12 mouse cellular contexts compared by ENCODE assay signal in genomic region chr4:154854676-154855345, GRCm38 (mm10). TPM values are rescaled to one million over a fixed set of nuclear protein-coding genes. Genes with fewer than 3 reads are reported as not detected.
DNase-seq lines count a peak whose midpoint lies in the region; ATAC-seq and TF ChIP-seq lines count a peak whose summit lies in the region.
"Had no signal": no experiment of that assay in that cellular context is flagged by ENCODE, and none has a peak within 500 bp of the region (broad histone marks: within the 10 kb centered on the region; RNA-seq: fewer than 3 reads in every experiment).

No protein-coding gene starts in this region.

- peak; percentile 38; the same call in 1 of the 2 replicates for ATAC-seq in granulocyte monocyte progenitor cell, adult 5-6 weeks (replicated peaks; ENCODE audit: poor library complexity, severe bottlenecking)
- no peak for ATAC-seq in midbrain, embryonic 13.5 days

- no peak overlapping the region for H3K27ac ChIP-seq in midbrain, embryonic 13.5 days
- H3K27ac ChIP-seq: embryonic facial prominence, embryonic 13.5 days; liver, embryonic 14.5 days had no signal

- H3K9ac ChIP-seq in midbrain, embryonic 13.5 days (replicated peaks) = peak overlapping the region; percentile 72; the same call in 1 of the 2 replicates
- H3K9ac ChIP-seq: liver, embryonic 14.5 days had no signal

- H3K36me3 ChIP-seq in E14TG2a.4 (ENCODE audit: insufficient read depth, low read length) = no peaks in the 10 kb centered on the region
- H3K36me3 ChIP-seq in midbrain, embryonic 13.5 days = no peaks in the 10 kb centered on the region
- H3K36me3 ChIP-seq: embryonic facial prominence, embryonic 13.5 days had no signal

- peak; percentile 66 for DNase-seq in heart, adult 11 months
- DNase-seq in heart, postnatal 25 days (ENCODE audit: low spot score) = no peak
- DNase-seq in embryo, embryonic 10 days (ENCODE audit: low spot score) = no peak
- no peak for DNase-seq in retina, embryonic 14.5 days (ENCODE audit: low spot score)
- no peak for DNase-seq in gastrocnemius, postnatal 25 days

- 60% methylated on average over 12 of the region's 12 CpGs for WGBS in midbrain, embryonic 13.5 days

- no peak for TF ChIP-seq CTCF in E14TG2a.4 (conservative IDR thresholded peaks at IDR 0.05; ENCODE audit: low read length)

- peak overlapping the region; percentile 79 for H3K4me2 ChIP-seq in midbrain, embryonic 13.5 days (replicated peaks)

- H3K4me3 ChIP-seq in E14TG2a.4 (replicated peaks; ENCODE audit: low read length) = peak overlapping the region; percentile 79
- H3K4me3 ChIP-seq in midbrain, embryonic 13.5 days (replicated peaks) = peak overlapping the region; percentile 51

- H3K9me3 ChIP-seq in E14TG2a.4 (ENCODE audit: low read length) = no peaks in the 10 kb centered on the region
- no peaks in the 10 kb centered on the region for H3K9me3 ChIP-seq in midbrain, embryonic 13.5 days
- H3K9me3 ChIP-seq: embryonic facial prominence, embryonic 13.5 days had no signal

- H3K4me1 ChIP-seq in E14TG2a.4 (replicated peaks; ENCODE audit: low read depth, low read length) = peaks cover 26% of the 10 kb centered on the region
- peaks cover 13% of the 10 kb centered on the region for H3K4me1 ChIP-seq in midbrain, embryonic 13.5 days (replicated peaks)

- intact Hi-C loops in heart, postnatal 25 days (cut with DNase I) = no loop called here

- H3K27me3 ChIP-seq in E14TG2a.4 (ENCODE audit: insufficient read depth, low read length) = peaks cover 24% of the 10 kb centered on the region
- H3K27me3 ChIP-seq in midbrain, embryonic 13.5 days = peaks cover 52% of the 10 kb centered on the region

RNA-seq across cellular contexts. Expression of gene Mmel1, which starts 14.6 kb away (rescaled TPM):
- under 1 TPM; 0.20 to 0.39 TPM for total RNA-seq in heart, postnatal 25 days (2021)
- not detected in 2 replicates for total RNA-seq in granulocyte monocyte progenitor cell, adult 5-6 weeks (2014; fragmentation: Nextera tagmentation)
- not detected in 2 replicates for total RNA-seq in granulocyte monocyte progenitor cell, adult 5-6 weeks (2017)
- 0.32 and 0.35 TPM in 2 replicates for polyA plus RNA-seq in midbrain, embryonic 13.5 days (2015; fragmentation: Nextera tagmentation; extraction: Ambion mirVana)
- under 1 TPM; 0.13 to 0.24 TPM for total RNA-seq in gastrocnemius, postnatal 25 days (2021)
- total RNA-seq: heart, adult 2 months had no signal

RNA-seq across cellular contexts. Expression of gene Ttc34, which starts 17.6 kb away (rescaled TPM):
- total RNA-seq in heart, postnatal 25 days (2021) = under 1 TPM in 1 of 2 experiments, not detected in 1; 0.17 TPM
- 0.17 TPM in 1 of 2 replicates, not detected in the other for total RNA-seq in granulocyte monocyte progenitor cell, adult 5-6 weeks (2014; fragmentation: Nextera tagmentation)
- total RNA-seq in granulocyte monocyte progenitor cell, adult 5-6 weeks (2017) = not detected in 2 replicates
- polyA plus RNA-seq in midbrain, embryonic 13.5 days (2015; fragmentation: Nextera tagmentation; extraction: Ambion mirVana) = 0.62 and 0.70 TPM in 2 replicates
- not detected for total RNA-seq in gastrocnemius, postnatal 25 days (2021)
- total RNA-seq: CH12.LX had no signal
- polyA plus RNA-seq: liver, embryonic 14.5 days had no signal

RNA-seq across cellular contexts. Expression of gene Fam213b, which starts 44.1 kb away (rescaled TPM):
- 10 to 100 TPM; 74.4 to 76.2 TPM for total RNA-seq in heart, postnatal 25 days (2021)
- total RNA-seq in granulocyte monocyte progenitor cell, adult 5-6 weeks (2014; fragmentation: Nextera tagmentation) = 6.9 and 8.5 TPM in 2 replicates
- total RNA-seq in granulocyte monocyte progenitor cell, adult 5-6 weeks (2017) = 2.9 and 6.7 TPM in 2 replicates
- polyA plus RNA-seq in midbrain, embryonic 13.5 days (2015; fragmentation: Nextera tagmentation; extraction: Ambion mirVana) = 43.4 and 46.9 TPM in 2 replicates
- 10 to 100 TPM; 81.5 to 81.6 TPM for total RNA-seq in gastrocnemius, postnatal 25 days (2021)

Comparison
In these comparisons a context has a peak if more than half of its experiments do, and no peak if none do; other contexts are left out.
1. RNA of gene Fam213b, which starts 44.1 kb away (total RNA-seq): 81.5 to 81.6 TPM in gastrocnemius, postnatal 25 days and 74.4 to 76.2 TPM in heart, postnatal 25 days; 2.9 to 8.5 TPM in granulocyte monocyte progenitor cell, adult 5-6 weeks; every median in the first group is over 4 times any median in the second.